Mouse (Mus musculus): ENCODE measurements at regions not wholly inside any gene's neighbourhood (a gene's known extent, or its start where the extent isn't known, plus 50 kb on each side); places are given as distances from the start of the nearest gene placed in this dataset.

GRCm38 (mm10) chr4:137160526-137160925, 111.9 kb upstream of the Zbtb40 start:
- H3K36me3 ChIP-seq: no peaks in the 10 kb centered on the region
- no peak overlapping the region for H3K4me3 ChIP-seq
- no peak overlapping the region for H3K9ac ChIP-seq
- peaks cover 25% of the 10 kb centered on the region for H3K27me3 ChIP-seq
- peaks cover 20% of the 10 kb centered on the region; the same call in 1 of the 2 replicates for H3K4me1 ChIP-seq
- WGBS: 86% methylated on average over 7 of the region's 7 CpGs
- no peak overlapping the region for H3K4me2 ChIP-seq
- H3K9me3 ChIP-seq: no peaks in the 10 kb centered on the region
- no peak for ATAC-seq (ENCODE audit: insufficient number of reproducible peaks, insufficient read depth, low FRiP score, low TSS enrichment, low read depth)
- H3K27ac ChIP-seq: no peak overlapping the region

DNA sequence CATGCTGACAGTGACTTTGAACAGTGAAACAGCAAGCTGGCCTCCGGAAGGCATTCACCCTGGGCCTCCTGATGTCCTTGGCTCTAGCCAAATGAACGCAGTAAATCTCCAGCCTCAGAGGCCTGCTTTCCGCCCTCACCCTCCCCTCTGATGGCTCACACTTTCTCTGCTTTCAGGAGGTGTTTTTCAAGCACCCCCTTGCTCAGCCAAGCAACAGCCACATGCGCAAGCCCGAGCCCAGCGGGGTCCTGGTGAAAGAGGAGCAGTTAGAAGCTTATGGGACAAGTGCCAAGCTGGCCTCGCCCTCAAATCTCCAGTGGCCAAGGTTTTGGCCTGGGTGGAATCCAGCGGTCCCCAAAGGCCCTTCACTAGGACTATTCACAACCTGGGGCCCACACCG, 109.6 kb upstream of the Zbtb40 start:
- ATAC-seq (ENCODE audit: insufficient number of reproducible peaks, insufficient read depth, low FRiP score, low TSS enrichment, low read depth): no peak
- H3K27me3 ChIP-seq: peaks cover 2% of the 10 kb centered on the region; the same call in 1 of the 2 replicates
- 76% methylated on average over 9 of the region's 9 CpGs for WGBS
- peaks cover 7% of the 10 kb centered on the region; the same call in 1 of the 2 replicates for H3K4me1 ChIP-seq
- no peak overlapping the region for H3K27ac ChIP-seq
- no peak overlapping the region for H3K4me3 ChIP-seq
- H3K9me3 ChIP-seq: no peaks in the 10 kb centered on the region
- 0 out of 2 replicates have a peak overlapping the region, but pooled peaks have one; percentile 16 for H3K9ac ChIP-seq
- no peak overlapping the region for H3K4me2 ChIP-seq
- H3K36me3 ChIP-seq: no peaks in the 10 kb centered on the region

GRCm38 (mm10) chr4:137156441-137157105, 108.0 kb upstream of the Zbtb40 start:
- H3K36me3 ChIP-seq: no peaks in the 10 kb centered on the region
- H3K4me3 ChIP-seq: no peak overlapping the region
- peaks cover 7% of the 10 kb centered on the region; the same call in 1 of the 2 replicates for H3K4me1 ChIP-seq
- no peak overlapping the region for H3K4me2 ChIP-seq
- no peak overlapping the region for H3K27ac ChIP-seq
- WGBS: 71% methylated on average over 11 of the region's 11 CpGs
- no peak for ATAC-seq (ENCODE audit: insufficient number of reproducible peaks, insufficient read depth, low FRiP score, low TSS enrichment, low read depth)
- H3K9ac ChIP-seq: 0 out of 2 replicates have a peak overlapping the region, but pooled peaks have one; percentile 6
- H3K9me3 ChIP-seq: no peaks in the 10 kb centered on the region
- H3K27me3 ChIP-seq: no peaks in the 10 kb centered on the region

DNA sequence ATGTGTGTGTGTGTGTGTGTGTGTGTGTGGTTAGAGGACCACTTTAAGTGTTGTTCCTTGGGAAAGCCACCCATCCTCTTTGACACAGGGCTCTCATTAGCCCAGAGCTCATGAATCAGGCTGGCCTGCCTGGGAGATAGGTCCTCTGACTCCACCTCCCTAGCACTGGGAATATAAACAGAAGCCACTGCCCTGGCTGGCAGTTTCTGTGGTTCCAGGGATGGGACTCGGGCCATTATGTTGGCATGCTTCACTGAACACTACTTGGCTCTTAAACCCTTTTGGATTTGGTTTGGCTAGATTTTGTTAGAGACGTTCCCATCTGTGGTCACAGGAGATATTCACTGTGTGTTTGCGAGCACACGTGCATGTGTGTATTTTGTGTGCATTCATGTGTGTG, 100.2 kb upstream of the Zbtb40 start:
- no peak overlapping the region for H3K4me3 ChIP-seq
- WGBS: 80% methylated on average over 4 of the region's 4 CpGs
- no peak for ATAC-seq (ENCODE audit: insufficient number of reproducible peaks, insufficient read depth, low FRiP score, low TSS enrichment, low read depth)
- H3K27me3 ChIP-seq: no peaks in the 10 kb centered on the region
- no peak overlapping the region for H3K27ac ChIP-seq
- H3K4me2 ChIP-seq: no peak overlapping the region
- no peaks in the 10 kb centered on the region for H3K9me3 ChIP-seq
- H3K36me3 ChIP-seq: no peaks in the 10 kb centered on the region
- no peaks in the 10 kb centered on the region for H3K4me1 ChIP-seq
- H3K9ac ChIP-seq: no peak overlapping the region

DNA sequence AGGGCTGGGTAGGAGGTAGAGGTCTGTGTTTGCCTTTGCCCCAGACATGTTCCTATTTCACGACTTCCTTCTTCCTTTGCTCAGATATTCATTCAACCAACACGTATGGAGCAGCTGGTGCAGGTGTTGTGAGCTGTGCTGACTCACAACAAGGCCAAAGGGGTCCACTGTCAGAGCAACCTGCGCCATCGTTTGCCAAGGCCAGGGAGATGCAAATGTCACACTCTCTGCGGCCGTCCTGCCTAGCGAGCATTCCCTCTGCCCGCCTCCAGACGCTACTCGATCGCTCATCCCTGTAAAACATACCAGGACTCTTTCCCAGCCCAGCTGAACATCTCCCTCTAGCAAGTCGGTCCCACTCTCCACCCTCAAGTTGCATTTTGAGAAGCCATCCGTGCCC, 99.2 kb upstream of the Zbtb40 start:
- H3K4me2 ChIP-seq: no peak overlapping the region
- H3K4me1 ChIP-seq: peaks cover 3% of the 10 kb centered on the region; the same call in 1 of the 2 replicates
- no peak overlapping the region for H3K4me3 ChIP-seq
- no peaks in the 10 kb centered on the region for H3K9me3 ChIP-seq
- 75% methylated on average over 13 of the region's 13 CpGs for WGBS
- no peak overlapping the region for H3K9ac ChIP-seq
- no peaks in the 10 kb centered on the region for H3K27me3 ChIP-seq
- H3K36me3 ChIP-seq: no peaks in the 10 kb centered on the region
- no peak for ATAC-seq (ENCODE audit: insufficient number of reproducible peaks, insufficient read depth, low FRiP score, low TSS enrichment, low read depth)
- no peak overlapping the region for H3K27ac ChIP-seq

- Histone ChIP-seq H3K36me3 (no peaks in the 10 kb centered on the region), H3K27me3 (no peaks in the 10 kb centered on the region), H3K4me1 (peaks cover 9% of the 10 kb centered on the region), H3K4me2 (no peak overlapping the region), H3K9me3 (no peaks in the 10 kb centered on the region), H3K9ac (no peak overlapping the region), H3K4me3 (no peak overlapping the region), H3K27ac (no peak overlapping the region)
- 64% methylated on average over 3 of the region's 3 CpGs for WGBS
- ATAC-seq (ENCODE audit: insufficient number of reproducible peaks, insufficient read depth, low FRiP score, low TSS enrichment, low read depth): no peak
Observed at GRCm38 (mm10) chr4:137146326-137146725, 97.7 kb upstream of the Zbtb40 start.

DNA sequence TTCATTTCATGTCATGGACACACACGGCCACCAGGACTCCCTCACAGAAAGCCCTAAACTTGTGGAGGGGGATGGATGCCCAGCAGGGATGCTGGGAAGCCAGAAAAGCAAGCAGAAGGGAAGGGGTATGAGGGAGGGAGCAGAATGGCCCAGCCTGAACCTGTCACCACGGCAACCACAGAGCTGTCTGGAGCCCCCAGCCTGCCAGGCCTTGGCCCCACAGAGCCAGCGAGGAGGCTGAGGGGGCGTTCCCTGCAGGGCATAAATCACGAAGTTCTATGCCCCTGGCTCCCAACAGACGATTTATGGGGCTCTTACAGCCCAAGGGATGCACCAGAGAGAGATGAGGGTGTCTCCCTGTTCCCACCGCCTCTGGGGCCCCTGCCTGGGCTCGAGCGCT, 93.7 kb upstream of the Zbtb40 start:
- Histone ChIP-seq H3K27ac (no peak overlapping the region), H3K36me3 (no peaks in the 10 kb centered on the region), H3K9me3 (no peaks in the 10 kb centered on the region), H3K4me3 (no peak overlapping the region), H3K9ac (no peak overlapping the region), H3K4me1 (peaks cover 9% of the 10 kb centered on the region), H3K4me2 (no peak overlapping the region), H3K27me3 (no peaks in the 10 kb centered on the region)
- no peak for ATAC-seq (ENCODE audit: insufficient number of reproducible peaks, insufficient read depth, low FRiP score, low TSS enrichment, low read depth)
- 45% methylated on average over 9 of the region's 9 CpGs for WGBS

DNA sequence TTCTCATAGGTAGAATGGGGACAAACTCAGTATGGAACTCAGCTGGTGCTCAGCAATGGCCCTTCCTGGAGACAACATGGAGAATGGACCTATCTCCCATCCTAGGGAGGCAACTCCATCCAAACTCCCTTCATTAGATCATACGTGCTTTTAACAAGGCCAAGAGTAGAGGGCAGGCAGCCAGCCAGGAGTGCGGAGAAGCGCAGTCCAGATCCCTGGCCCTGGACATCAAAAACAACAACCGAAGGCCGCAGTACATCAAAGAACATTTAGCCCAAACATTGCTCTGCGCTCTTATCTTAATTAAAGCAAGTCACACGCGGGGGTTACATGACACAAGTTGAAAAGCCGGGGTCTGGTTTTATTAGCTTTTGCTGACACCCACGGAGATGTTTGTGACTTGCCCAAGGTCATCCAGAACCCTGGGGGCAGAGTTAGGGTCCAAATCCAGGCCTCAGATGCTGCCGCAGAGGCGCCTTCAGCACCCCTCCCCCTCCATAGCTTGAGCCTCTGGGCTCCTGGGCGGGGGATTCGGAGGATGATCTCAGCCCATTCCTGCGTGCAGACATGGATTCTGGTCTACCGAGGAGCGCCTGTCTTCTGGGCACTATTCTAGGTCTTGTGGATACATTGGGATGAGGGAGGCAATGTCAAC, 90.6 kb upstream of the Zbtb40 start:
- H3K9ac ChIP-seq: no peak overlapping the region
- H3K36me3 ChIP-seq: no peaks in the 10 kb centered on the region
- H3K27ac ChIP-seq: no peak overlapping the region
- H3K9me3 ChIP-seq: no peaks in the 10 kb centered on the region
- H3K4me3 ChIP-seq: no peak overlapping the region
- 76% methylated on average over 17 of the region's 17 CpGs for WGBS
- H3K27me3 ChIP-seq: no peaks in the 10 kb centered on the region
- ATAC-seq (ENCODE audit: insufficient number of reproducible peaks, insufficient read depth, low FRiP score, low TSS enrichment, low read depth): no peak
- H3K4me2 ChIP-seq: no peak overlapping the region
- H3K4me1 ChIP-seq: peaks cover 21% of the 10 kb centered on the region

DNA sequence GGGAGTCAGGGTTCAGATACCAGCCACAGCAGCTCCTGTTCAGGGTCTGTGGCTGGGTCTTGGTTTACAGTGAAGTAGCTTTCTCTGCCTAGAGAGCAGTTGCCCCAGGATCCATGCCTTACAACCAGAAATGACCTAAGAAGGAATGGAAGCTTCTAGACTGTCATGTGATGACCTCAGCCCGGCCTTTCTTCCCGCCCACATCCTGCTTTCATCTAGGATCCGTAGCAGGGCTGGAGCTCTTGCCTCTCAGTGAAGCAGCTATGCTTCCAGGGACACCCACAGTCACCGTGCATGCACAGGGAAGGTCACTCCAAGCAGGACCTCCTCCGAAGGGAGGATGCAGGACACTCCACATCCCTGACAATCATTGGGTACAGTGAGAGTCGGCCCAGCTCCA, 89.5 kb upstream of the Zbtb40 start:
- Histone ChIP-seq H3K27me3 (no peaks in the 10 kb centered on the region), H3K4me2 (no peak overlapping the region), H3K27ac (no peak overlapping the region), H3K36me3 (no peaks in the 10 kb centered on the region), H3K4me1 (peaks cover 27% of the 10 kb centered on the region), H3K9ac (no peak overlapping the region), H3K4me3 (no peak overlapping the region), H3K9me3 (no peaks in the 10 kb centered on the region)
- WGBS: 77% methylated on average over 6 of the region's 6 CpGs
- ATAC-seq (ENCODE audit: insufficient number of reproducible peaks, insufficient read depth, low FRiP score, low TSS enrichment, low read depth): no peak

- H3K27me3 ChIP-seq: no peaks in the 10 kb centered on the region
- ATAC-seq (ENCODE audit: insufficient number of reproducible peaks, insufficient read depth, low FRiP score, low TSS enrichment, low read depth): no peak
- 81% methylated on average over 4 of the region's 4 CpGs for WGBS
Observed at GRCm38 (mm10) chr4:137136313-137136712, 87.7 kb upstream of the Zbtb40 start.

GRCm38 (mm10) chr4:137135792-137136191, 87.2 kb upstream of the Zbtb40 start:
- H3K9ac ChIP-seq: no peak overlapping the region
- peaks cover 26% of the 10 kb centered on the region for H3K4me1 ChIP-seq
- no peak overlapping the region for H3K4me3 ChIP-seq
- 79% methylated on average over 8 of the region's 8 CpGs for WGBS
- no peaks in the 10 kb centered on the region for H3K36me3 ChIP-seq
- H3K9me3 ChIP-seq: no peaks in the 10 kb centered on the region
- no peaks in the 10 kb centered on the region for H3K27me3 ChIP-seq
- no peak overlapping the region for H3K27ac ChIP-seq
- no peak for ATAC-seq (ENCODE audit: insufficient number of reproducible peaks, insufficient read depth, low FRiP score, low TSS enrichment, low read depth)
- no peak overlapping the region for H3K4me2 ChIP-seq

More at GRCm38 (mm10) chr4:137136313-137136712, 87.7 kb upstream of the Zbtb40 start:
- no peak overlapping the region for H3K9ac ChIP-seq
- no peak overlapping the region for H3K4me3 ChIP-seq
- no peaks in the 10 kb centered on the region for H3K9me3 ChIP-seq
- H3K4me2 ChIP-seq: no peak overlapping the region
- no peaks in the 10 kb centered on the region for H3K36me3 ChIP-seq
- peaks cover 26% of the 10 kb centered on the region for H3K4me1 ChIP-seq
- no peak overlapping the region for H3K27ac ChIP-seq

GRCm38 (mm10) chr4:137134553-137134952, 86.0 kb upstream of the Zbtb40 start:
- no peak overlapping the region for H3K4me2 ChIP-seq
- H3K4me1 ChIP-seq: peaks cover 26% of the 10 kb centered on the region
- 54% methylated on average over 5 of the region's 5 CpGs for WGBS
- H3K9me3 ChIP-seq: no peaks in the 10 kb centered on the region
- peak overlapping the region; percentile 48 for H3K27ac ChIP-seq
- 0 out of 2 replicates have a peak, but pooled peaks cover under 1% of the 10 kb centered on the region for H3K27me3 ChIP-seq
- H3K9ac ChIP-seq: no peak overlapping the region
- no peak overlapping the region for H3K4me3 ChIP-seq
- H3K36me3 ChIP-seq: no peaks in the 10 kb centered on the region
- no peak for ATAC-seq (ENCODE audit: insufficient number of reproducible peaks, insufficient read depth, low FRiP score, low TSS enrichment, low read depth)
